Mouse (Mus musculus): ENCODE measurements around the gene Abca7.

Gene Abca7

DNA sequence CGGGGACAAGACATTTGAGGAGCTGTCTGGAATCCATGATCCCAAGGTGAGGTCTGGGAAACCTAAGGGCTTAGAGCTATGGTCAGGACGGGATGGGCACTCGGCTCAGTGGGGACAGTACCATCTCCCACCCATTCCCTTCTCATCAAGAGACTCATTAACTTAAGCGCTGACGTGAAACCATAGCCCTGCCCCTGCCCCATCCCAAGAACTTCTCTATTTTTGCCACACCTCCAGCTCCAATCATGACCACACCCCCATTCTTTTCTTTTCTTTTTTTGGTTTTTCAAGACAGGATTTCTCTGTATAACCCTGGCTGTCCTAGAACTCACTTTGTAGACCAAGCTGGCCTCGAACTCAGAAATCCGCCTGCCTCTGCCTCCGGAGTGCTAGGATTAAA lies 21.6 kb upstream of the Abca7 start:
- DNase-seq (ENCODE audit: low spot score) = no peak

DNA sequence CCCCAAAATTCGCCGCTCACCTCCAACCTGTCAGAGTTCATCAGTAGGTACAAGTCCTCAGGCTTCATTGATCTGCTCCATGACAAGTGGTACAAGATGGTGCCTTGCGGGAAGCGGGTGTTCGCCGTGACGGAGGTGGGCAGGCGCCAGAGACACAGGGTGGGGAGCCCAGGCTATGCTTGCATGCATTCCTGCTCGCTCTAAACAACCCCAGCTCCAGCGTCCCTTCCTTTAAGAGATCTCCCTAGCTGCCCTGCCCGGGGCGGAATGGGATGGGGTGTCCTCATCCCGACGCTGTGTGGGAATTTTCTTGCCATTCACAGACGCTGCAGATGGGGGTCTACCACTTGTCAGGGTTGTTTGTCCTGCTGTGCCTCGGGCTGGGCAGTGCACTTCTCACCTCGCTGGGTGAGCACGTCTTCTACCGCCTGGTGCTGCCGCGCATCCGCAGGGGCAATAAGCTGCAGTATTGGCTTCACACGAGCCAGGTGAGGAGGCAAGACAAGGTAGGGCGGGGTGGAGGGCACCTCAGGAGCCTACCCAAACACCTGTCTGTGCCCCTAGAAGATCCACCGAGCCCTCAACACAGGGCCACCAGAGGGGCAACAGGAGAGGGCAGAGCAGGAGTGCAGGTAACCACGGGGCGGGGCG lies 20.1 kb upstream of the Abca7 start:
- no peak for DNase-seq (ENCODE audit: low spot score)

DNA sequence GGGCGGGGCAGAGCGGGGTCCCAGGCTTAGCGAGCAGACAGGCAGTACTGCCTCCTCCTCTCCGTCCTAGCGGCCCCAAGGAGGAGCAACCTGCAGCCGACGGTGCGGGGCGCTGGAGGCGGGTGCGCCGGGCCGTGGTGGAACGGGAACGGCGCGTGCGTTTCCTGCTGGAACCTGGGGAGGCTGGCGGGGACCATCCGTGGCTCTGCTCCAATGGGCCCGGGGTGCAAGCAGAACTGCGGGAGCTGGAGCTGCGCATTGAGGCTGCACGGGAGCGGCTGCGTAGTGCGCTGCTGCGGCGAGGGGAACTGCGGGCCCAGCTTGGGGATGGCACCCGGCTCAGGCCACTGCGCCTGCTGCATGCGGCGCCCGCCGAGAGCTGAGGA lies 19.6 kb upstream of the Abca7 start:
- no peak for DNase-seq (ENCODE audit: low spot score)

DNA sequence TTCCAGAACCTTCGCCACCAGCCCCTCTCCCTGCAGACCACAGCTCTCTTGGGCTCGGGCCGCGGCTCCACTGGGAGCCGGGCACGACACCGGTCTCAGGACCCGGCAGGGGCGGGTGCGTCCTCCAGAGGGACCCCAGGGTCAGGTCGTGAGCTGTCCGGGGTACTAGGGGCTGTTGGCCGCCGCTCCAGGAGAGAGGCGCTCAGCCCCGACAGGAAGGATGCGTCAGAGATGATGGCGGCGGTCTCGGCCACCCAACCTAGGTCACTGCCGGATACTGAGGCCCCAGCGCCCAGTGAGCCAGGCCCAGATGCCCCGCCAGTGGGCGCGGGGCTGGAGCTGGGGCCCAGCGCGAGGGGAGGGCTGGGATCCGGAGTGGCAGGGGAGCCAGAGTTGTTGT lies 19.0 kb upstream of the Abca7 start:
- no peak for DNase-seq (ENCODE audit: low spot score)

DNA sequence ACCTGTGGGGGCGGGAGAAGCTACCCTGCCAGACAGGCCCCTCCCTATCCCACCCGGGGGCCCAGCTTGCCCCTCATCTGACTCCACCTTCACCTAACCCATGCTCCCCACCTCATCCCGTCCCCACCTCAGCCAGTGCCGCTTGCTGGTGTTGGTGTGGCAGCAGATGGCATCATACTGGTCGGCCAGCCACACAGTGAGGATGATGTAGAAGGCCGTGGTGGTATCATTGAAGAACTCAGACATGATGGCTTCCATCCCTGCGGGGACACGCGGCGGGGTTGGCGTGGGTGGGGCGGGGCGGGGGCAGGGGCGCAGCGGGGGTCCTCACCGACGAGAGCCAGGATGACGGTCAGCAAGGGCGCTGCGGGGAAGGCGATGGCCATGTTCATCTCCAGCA lies 18.2 kb upstream of the Abca7 start:
- no peak for DNase-seq (ENCODE audit: low spot score)

DNA sequence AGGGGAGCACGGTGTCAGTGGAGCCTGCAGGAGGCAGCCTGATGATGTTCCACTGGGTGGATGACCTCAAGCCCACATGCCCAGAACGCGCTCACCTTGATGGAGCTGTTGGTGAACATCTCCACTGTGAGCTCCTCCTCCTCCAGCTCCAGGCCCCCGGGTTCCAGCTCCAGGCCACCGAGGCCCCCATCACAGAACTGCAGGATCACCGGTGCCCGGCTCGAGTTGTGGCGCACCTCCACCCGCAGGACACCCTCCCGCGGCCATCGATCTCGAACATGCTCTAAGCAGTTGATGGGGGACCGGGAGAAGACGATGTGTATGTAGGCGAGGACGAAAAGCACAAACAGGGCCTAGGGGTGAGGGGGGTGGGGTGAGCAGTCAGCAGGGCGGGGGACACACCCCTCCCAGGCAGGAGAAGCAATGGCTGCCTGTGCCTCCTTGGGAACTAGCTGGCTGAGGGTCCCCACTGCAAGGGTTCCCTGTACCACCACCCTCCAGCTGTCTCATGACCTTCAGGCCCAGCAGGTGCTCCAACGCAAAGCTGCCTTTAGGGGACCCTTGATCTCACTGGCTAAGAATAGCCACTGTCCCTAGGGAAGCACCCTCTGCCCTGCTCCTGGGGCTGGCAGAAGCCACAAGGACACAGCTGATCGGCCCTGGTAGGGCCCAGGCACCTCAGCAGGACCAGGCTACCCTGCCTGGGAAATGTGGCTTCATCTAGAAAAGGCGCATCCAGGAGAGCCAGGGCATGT lies 16.7 kb upstream of the Abca7 start:
- DNase-seq (ENCODE audit: low spot score) = no peak

DNA sequence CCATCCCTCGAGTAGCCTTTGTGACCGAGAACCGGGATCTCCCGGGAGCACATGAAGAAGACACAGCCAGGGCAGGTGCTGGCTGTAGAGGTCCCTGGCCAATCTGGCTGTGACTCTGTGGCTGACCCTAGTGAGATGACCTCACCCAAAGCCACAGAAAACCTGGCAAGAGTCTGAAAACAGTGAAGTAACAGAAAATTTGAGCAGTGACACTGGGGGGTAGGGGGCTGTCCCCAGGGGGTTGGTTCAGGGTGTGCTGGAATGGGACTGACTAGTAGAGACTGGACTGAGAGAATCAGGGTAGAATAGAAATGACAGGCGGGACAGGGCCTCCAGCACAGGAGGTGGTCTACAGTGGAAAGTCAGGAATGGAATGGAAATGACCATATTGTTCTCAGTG lies 13.1 kb upstream of the Abca7 start:
- no peak for DNase-seq (ENCODE audit: low spot score)

DNA sequence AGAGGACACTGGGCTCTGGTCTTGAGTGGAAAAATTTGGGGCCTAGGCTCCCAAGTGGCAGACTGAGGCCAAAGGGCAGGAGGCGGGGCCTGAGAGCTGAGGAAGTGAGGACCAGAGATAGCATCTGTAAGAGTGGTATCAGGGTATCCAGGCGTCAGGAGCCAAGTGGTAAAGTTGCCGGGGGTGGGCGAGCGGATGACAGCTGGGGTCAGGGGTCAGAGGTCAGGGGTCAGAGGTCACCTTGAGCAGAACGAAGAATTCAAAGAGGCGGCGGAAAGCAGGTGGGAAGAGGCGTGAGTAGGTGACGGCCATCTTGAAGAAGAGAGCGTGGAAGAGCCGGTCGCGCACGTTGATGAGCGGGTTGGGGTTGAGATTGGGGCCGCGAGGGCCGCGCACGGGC lies 12.6 kb upstream of the Abca7 start:
- peak; percentile 57 for DNase-seq (ENCODE audit: low spot score)

DNA sequence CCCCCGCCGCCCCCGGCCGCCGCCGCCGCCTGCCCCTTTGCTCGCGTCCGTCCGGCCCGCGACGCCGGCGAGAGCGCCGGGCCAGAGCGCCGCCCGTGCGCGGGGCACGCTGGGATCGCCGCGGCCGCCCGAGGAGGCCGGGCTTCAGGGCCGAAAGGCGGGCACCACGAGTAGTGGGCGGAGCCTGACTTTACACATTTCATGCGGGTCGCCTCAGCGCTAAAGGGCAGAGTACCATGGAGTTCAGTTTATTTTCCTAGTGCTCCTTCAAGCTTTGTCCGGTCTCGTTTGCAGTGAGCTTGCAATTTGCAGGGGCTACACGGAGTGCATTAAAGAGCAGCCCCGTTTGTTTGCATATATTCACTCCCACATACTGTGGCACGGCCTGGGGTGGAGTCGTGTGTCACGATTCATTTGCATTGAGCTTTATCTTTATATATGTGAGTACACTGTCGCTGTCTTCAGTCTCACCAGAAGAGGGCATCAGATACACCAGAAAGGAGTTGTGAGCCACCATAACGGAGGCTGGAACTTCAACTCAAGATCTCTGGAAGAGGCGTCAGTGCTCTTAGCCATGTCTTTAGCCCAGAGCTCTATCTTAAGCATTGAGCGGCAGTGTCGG lies 12.0 kb upstream of the Abca7 start, which contains the start of gene Tmem259:
Gene Tmem259 (minus strand): TSS at position 136 of the 622 bp plus-strand sequence.
- DNase-seq (ENCODE audit: low spot score) = peak; percentile 90

DNA sequence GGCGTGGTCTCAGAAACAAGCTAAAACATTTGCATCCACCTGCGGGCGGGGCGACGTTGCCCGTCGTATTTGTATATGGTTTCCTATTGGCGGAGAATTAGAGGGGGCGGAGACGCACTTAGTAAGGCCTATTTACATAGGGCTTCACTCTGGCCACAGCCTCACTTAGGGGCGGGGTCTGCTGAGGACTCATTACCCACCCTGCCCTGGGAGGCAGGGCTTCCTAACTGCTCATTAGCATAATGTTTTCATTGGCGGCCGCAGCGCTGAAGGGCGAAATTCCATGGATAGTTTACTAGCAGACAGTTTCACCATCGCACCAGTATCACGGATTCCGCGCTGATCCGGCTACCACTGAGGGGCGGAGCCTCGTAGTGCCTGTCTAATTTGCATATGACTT lies 11.4 kb upstream of the Abca7 start:
- peak; percentile 99 for DNase-seq (ENCODE audit: low spot score)

DNA sequence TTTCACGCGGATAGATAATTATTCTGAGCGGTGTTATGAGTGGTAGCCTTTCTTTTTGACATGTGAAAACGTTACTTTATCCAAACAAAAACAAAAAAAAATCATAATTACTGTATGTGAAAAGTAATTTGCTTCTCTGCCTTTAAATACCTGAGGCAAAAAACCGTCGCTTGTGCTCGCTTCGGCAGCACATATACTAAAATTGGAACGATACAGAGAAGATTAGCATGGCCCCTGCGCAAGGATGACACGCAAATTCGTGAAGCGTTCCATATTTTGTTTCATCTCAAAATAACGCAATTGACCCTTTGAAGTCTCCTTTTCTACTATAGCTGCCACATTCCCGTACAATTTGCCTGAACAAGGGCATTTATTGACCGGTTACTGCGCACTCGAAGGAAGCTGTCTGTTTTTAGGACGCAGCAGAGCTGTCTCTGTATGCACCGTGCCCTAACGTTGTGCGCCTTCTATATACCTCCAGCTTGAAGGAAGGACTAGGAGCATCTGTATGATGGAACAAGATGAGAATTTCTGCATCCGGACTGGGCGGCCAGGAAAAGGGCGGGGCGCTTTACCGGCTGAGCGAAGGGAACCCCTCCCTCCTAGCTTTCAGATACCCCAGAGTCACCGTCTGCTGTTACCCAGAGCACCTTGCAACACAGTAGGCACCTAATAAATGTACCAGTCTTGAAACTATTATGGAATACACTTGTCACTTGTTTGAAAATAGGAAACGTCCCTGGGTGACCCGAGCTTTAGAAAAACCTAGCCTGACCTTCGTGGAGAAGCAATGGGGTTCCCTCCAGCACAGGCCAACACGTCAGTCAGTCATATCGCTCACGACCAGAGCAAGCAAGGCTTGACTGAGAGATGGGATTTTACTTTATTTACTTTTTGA lies 10.7 kb upstream of the Abca7 start:
- peak; percentile 82 for DNase-seq (ENCODE audit: low spot score)

DNA sequence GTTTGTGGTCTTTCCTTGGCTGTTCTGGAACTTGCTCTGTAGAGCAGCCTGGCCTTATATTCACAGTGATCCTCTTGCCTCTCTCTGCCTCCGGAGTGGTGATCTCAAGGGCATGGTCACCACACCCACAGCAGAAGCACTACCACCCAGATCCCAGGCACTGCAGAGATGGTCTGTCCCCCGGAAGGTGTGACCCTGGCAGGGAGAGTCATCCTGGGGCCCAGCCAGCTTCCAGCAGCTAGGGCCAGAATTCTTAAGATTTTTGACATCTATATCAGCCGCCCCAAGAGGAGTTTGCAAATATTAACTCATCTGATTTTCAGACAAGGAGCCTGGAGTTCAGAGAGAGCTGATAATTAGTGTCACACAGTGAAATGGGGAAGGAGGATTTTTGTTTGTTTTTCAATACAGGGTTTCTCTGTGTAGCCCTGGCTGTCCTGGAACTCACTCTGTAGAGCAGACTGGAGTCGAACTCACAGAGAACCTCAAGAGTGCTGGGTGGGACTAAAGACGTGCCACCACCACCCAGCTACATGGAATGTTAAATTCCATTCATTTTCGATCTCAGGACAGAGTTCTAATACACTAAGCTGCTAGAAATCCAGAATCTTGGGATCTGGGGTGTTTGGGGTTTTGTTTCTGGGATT lies 9.9 kb upstream of the Abca7 start:
- DNase-seq (ENCODE audit: low spot score) = peak; percentile 74

DNA sequence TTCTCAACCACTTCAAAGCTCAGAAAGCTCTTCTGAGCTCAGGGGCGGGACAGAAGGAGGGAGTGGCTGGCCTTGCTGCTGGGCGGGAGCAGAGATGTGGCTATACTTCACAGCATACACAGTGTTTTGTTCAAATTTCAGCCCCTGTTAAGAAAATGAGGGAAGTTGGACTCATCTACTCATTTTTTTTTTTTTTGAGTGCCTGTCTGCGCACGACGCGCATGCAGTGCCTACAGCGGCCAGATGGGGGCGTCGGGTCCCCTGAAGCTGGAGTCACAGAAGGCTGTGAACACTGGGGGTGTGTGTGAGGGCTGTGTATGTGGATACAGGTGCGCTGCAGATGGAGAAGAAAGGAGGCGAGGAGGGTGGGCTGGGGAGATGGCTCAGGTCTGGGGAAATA lies 9.3 kb upstream of the Abca7 start:
- peak; percentile 93 for DNase-seq (ENCODE audit: low spot score)

DNA sequence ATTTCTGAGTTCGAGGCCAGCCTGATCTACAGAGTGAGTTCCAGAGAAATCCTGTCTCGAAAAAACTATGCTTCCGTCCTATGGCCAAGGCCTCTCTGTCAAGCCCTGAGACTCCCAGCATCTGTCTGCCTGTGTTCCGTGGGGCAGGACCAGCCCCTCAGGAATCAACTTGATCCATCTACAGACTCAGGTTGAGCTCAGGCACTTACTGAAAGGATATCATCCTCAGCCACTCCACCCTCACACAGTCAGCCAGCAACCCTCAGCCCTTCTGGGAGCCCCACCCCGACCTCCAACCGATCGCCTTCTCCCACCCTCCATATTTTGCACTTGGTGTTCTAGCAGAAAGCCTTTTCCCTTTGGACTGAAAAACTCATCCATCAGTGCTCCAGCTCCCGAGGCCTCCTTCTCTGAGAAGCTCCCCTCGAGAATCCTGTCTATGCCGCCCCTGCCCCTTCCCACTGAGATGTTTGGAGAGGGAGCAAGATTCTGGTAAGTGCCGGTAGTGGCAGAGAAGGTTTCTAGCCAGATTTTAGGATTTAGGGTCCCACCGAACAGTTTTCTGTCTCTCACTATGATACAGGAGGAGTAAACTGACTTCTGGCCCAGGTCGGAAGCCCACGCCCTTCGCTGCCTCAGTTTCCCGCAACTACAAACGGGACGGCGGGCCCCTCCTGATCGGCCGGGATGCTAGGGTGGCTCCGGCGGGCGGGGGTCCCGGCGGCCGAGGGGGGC lies 8.4 kb upstream of the Abca7 start:
- DNase-seq (ENCODE audit: low spot score) = peak; percentile 14

DNA sequence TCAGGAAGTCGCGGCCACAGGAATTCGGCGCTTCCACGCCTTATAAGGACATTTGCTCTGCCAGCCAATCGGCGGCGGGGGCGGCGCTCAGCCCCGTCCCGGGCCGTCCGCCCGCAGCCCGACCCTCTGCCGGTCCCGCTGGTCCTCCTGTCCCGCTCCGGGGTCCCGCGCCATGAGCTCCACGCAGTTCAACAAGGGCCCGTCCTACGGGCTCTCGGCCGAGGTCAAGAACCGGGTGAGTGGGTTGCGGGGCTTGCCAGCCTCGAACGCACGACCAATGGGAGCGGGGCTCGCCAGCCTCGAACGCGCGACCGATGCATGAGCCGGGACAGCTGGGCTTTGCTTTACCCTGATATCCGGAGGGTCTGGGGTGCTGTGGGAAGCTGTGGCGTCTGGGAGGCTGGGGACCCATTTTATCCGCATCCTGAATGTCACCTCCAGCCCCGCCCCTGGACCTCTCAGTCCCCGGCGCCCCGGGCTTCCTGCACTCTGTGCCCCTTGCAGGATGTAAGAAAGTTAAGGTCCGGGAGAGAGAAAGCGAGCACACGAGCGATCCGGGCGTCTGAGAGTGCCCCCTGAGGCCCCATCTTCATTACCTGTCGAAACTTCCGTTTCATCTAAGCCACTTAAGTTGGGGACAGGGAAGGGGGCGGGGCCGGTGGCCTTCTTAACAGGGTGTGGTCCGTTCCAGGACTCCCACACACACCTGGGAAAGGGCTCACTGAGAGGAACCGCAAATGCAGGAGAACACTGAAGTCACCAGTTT lies 7.6 kb upstream of the Abca7 start, which contains the start of gene Cnn2:
Gene Cnn2 (plus strand): TSS at position 79 of the 766 bp plus-strand sequence.
- peak; percentile 85 for DNase-seq (ENCODE audit: low spot score)

DNA sequence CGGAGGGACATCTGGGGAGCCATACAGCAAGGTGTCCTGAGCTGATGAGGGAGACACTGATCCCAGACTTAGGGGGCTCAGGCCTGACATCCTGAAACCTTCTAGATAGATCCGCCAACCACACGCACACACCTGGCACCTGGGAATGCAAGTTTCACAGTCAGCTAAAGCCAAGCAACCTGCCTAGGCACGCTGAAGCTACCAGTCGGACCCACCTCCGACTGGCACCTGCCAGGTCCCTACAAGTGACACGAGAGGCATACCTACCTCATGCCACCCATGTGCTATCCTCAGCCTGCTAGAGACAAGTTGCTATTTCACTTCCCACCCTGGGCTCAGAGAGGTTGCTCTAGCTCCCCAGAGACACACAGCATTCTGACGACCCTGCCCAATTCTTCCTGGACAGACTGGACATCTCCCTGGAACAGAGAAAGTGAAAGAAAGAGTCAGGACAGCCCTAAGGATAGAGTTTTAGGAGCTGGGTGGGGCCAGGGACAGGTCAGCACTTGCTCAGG lies 7.0 kb upstream of the Abca7 start:
- no peak for DNase-seq (ENCODE audit: low spot score)

DNA sequence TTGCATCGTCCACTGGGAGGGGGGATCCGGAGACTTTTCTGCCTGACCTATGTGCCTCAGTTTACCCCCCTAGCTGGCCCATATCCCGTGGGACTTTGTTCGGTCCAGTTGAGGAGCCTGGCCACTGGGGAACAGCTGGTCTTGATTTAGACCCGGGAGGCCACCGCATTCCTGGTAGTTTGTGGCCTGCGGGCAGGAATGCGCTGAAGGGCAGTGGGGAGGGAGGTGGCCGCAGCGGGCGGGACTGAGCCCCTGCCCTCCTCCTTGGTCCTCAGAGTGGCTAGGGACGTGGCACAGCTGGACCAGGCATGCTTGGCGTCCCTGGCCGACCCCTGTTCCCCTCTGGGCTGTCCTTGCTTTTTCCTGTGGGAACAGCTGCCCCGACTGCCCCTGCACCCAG lies 6.4 kb upstream of the Abca7 start:
- DNase-seq (ENCODE audit: low spot score) = peak; percentile 79

DNA sequence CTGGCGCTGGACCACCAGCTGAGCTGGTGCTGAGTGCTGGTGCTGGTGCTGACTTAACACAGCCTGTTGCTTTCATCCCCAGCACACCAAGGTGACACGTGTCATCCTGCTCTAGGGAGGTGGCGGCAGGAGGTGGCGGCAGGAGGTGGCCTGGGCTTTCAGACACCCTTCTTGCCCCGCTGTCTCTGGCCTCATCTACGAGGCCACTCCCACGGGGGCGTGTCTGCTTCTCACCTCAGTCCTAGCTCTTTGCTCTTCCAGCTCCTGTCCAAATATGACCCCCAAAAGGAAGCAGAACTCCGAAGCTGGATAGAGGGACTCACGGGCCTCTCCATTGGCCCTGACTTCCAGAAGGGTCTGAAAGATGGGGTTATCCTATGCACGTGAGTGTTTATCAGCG lies 5.2 kb upstream of the Abca7 start:
- DNase-seq (ENCODE audit: low spot score) = no peak

DNA sequence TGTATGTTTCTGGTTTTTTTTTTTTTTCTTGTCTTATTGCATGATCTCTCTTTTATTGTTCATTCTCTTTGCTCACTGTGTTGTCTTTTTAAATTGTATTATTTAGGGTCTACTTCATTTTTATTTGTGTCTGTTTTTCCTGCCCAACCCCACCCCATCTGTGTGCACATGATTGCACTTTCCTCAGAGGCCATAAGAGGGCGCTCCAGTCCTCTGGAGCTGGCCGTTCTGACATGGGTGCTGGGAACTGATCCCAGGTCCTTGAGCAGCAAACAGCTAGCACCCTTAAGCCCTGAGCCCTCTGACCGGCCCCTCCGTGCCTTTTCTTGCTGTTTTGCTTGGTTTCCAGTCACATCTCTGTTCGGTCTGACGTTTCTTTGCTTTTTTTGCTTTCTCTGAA lies 4.7 kb upstream of the Abca7 start:
- DNase-seq (ENCODE audit: low spot score) = no peak

Measured in lung, postnatal 25 days (tissue).